Mouse (Mus musculus) cortical plate, adult 2 months (tissue): Measurements from ENCODE around the gene Irf7. TPM values are rescaled to one million over a fixed set of nuclear protein-coding genes. Genes with fewer than 3 reads are reported as not detected.

Experiments
- H3K27ac ChIP-seq: fragments of 200-500 bp; 2 replicates; pipeline ENCODE4 v1.5.1; 2012; ENCODE audit warnings: low read length, control low read depth, inconsistent platforms; ENCODE audit not compliant: insufficient read depth
- H3K4me1 ChIP-seq: fragments of 200-500 bp; 2 replicates; pipeline ENCODE4 v1.6.1; 2011; ENCODE audit warnings: low read length; ENCODE audit not compliant: control insufficient read depth, insufficient read depth
- H3K4me3 ChIP-seq: fragments of 200-500 bp; 2 replicates; pipeline ENCODE4 v1.5.1; 2011; ENCODE audit warnings: mild to moderate bottlenecking, low read length, control low read depth; ENCODE audit not compliant: insufficient read depth
- CTCF ChIP-seq: fragments of 200-500 bp; IDR thresholded peaks from 2 replicates; pipeline ENCODE4 v1.5.1; 2011; ENCODE audit warnings: mild to moderate bottlenecking, control low read depth, low read length; ENCODE audit not compliant: insufficient read depth; ENCODE audit errors: extremely low read depth
- POLR2A ChIP-seq: fragments of 200-500 bp; IDR thresholded peaks from 2 replicates; pipeline ENCODE4 v1.6.1; 2011; ENCODE audit warnings: mild to moderate bottlenecking, low read length, control low read depth; ENCODE audit not compliant: insufficient read depth; ENCODE audit errors: extremely low read depth
- polyA plus RNA-seq: library from polyadenylated mRNA; depleted of rRNA; stranded (reverse); fragments of >200 nt; gene quantifications from 2 replicates; pipeline ENCODE4 v1.2.3, GENCODE M21; 2012

Gene Irf7
- polyA plus RNA-seq, 1 experiment: 7.5 TPM

DNA sequence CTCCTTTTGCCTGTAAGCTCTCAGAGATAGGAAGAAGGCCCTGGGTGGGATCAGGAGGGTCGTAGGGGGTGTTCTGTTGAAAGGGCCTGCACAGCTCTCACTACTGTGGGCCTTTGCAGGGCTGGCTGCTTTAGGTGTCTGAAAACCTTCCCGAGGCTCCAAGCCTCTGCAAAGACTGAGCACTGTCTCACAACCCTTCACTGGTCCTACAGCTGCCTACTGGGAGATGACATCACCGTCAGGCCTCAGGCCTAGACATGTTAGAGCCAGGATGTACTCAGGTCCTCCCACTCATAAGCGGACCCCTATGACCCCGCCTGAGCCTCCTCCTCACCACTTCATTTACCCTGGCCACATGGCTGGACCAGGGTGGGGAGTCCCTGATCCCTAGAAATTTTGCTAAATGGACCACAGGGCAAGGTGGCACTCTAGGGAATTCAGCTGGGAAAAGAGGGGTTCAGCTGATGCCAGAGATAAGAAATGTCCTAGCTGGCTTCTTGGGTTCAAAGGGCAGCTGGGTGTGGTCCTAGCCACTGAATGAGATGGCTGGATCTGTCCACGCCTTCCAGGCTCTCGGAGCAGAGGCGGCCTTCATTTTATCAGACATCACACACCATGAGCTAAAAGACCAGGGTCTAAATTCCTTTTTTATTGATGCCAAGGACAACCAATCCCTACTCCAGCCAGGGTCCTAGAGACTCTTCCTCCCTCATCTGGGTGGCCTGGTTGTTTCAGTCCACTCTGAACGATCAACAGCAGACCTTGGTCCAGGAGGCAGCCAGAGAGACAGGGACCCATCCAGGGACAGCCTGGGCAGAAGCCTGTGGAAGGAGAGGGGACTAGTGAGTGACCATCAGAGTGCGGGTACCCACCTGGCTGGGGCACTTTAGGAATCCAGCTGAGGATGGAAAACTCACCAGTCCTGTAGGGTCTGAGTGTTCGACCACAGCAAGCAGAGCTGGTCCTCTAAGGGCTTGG lies 11.7 kb upstream of the Irf7 start:
- H3K4me3 ChIP-seq: no peak overlapping the region
- TF ChIP-seq CTCF: no peak
- TF ChIP-seq POLR2A: no peak

GRCm38 (mm10) chr7:141276546-141276945 lies 10.3 kb upstream of the Irf7 start, which contains the start of gene Cdhr5:
Gene Cdhr5, minus strand, starts transcription at chr7:141276786.
- H3K4me1 ChIP-seq: no peaks in the 10 kb centered on the region
- no peak within 1 kb of the TSS for H3K27ac ChIP-seq
- TF ChIP-seq CTCF (no peak), POLR2A (no peak)
- H3K4me3 ChIP-seq: no peak within 1 kb of the TSS

More for the DNA sequence above, 11.7 kb upstream of the Irf7 start:
- H3K4me1 ChIP-seq: no peaks in the 10 kb centered on the region
- no peak overlapping the region for H3K27ac ChIP-seq

GRCm38 (mm10) chr7:141275356-141275755 lies 9.1 kb upstream of the Irf7 start:
- Histone ChIP-seq H3K4me3 (no peak overlapping the region), H3K4me1 (no peaks in the 10 kb centered on the region), H3K27ac (no peak overlapping the region)
- TF ChIP-seq POLR2A: no peak

- H3K4me1 ChIP-seq: no peaks in the 10 kb centered on the region
- TF ChIP-seq POLR2A (no peak), CTCF (no peak)
- H3K27ac ChIP-seq: no peak overlapping the region
- no peak overlapping the region for H3K4me3 ChIP-seq
Measured at GRCm38 (mm10) chr7:141270631-141271030, 4.3 kb upstream of the Irf7 start.

GRCm38 (mm10) chr7:141269273-141269545 lies 2.9 kb upstream of the Irf7 start:
- Histone ChIP-seq H3K27ac (no peak overlapping the region), H3K4me3 (no peak overlapping the region), H3K4me1 (no peaks in the 10 kb centered on the region)
- TF ChIP-seq CTCF (no peak), POLR2A (no peak)

GRCm38 (mm10) chr7:141268466-141269272 lies 2.4 kb upstream of the Irf7 start:
- TF ChIP-seq CTCF: no peak
- TF ChIP-seq POLR2A: no peak
- Histone ChIP-seq H3K27ac (no peak overlapping the region), H3K4me1 (no peaks in the 10 kb centered on the region), H3K4me3 (no peak overlapping the region)

DNA sequence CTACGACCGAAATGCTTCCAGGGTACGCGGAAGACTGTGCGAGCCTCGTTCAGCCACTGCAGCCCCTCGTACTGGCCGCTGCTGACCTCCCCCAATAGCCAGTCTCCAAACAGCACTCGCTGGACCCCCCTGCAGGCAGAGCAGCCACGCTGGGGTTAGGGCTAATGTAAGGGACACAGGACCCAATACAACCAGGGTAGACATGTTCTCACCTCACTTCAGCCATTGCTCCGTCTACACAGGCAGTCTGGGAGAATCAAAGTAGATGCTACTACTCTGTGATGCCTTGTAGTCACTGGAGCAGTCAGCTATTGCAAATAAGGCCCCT lies 906 bp downstream of the Irf7 start:
- no peak overlapping the region; the same call in 1 of the 2 replicates for H3K4me3 ChIP-seq
- H3K4me1 ChIP-seq: no peaks in the 10 kb centered on the region
- no peak overlapping the region for H3K27ac ChIP-seq
- no peak for TF ChIP-seq POLR2A
- TF ChIP-seq CTCF: no peak

GRCm38 (mm10) chr7:141264761-141265410 lies 1.4 kb downstream of the Irf7 start:
- Histone ChIP-seq H3K27ac (no peak overlapping the region), H3K4me1 (no peaks in the 10 kb centered on the region), H3K4me3 (no peak overlapping the region)
- TF ChIP-seq CTCF (no peak), POLR2A (no peak)

GRCm38 (mm10) chr7:141264041-141264700 lies 2.1 kb downstream of the Irf7 start:
- no peak overlapping the region for H3K4me3 ChIP-seq
- no peaks in the 10 kb centered on the region for H3K4me1 ChIP-seq
- no peak for TF ChIP-seq CTCF
- no peak for TF ChIP-seq POLR2A
- H3K27ac ChIP-seq: no peak overlapping the region
